Mouse (Mus musculus) hindbrain, postnatal 0 days (tissue): ENCODE results near the gene Cadps2. TPM values are rescaled to one million over a fixed set of nuclear protein-coding genes. Genes with fewer than 3 reads are reported as not detected.

ENCODE experiments used
- ATAC-seq: fragments of 200-750 bp; cut with Nextera tagmentation; 2 replicates; pipeline ENCODE4 v1.8.0; 2017; ENCODE audit warnings: mild to moderate bottlenecking, moderate TSS enrichment, moderate library complexity
- DNase-seq: peaks from one replicate; pipeline ENCODE4 v3.0.0-alpha.2; 2015; ENCODE audit warnings: low spot score
- H3K27ac ChIP-seq: fragments of 300-500 bp; sonication (generic); 2 replicates; pipeline ENCODE4 v1.5.1; 2014; ENCODE audit warnings: mild to moderate bottlenecking
- H3K27me3 ChIP-seq: fragments of 300-500 bp; sonication (generic); 2 replicates; pipeline ENCODE4 v1.6.1; 2014; ENCODE audit warnings: low read length, mixed read lengths; ENCODE audit not compliant: insufficient read depth
- H3K36me3 ChIP-seq: fragments of 300-500 bp; sonication (generic); 2 replicates; pipeline ENCODE4 v1.6.1; 2014; ENCODE audit warnings: low read length, mixed read lengths; ENCODE audit not compliant: insufficient read depth
- H3K4me1 ChIP-seq: fragments of 300-500 bp; sonication (generic); 2 replicates; pipeline ENCODE4 v1.6.1; 2014; ENCODE audit warnings: antibody characterized with exemption, low read length, mixed read lengths; ENCODE audit not compliant: insufficient read depth
- H3K4me2 ChIP-seq: fragments of 300-500 bp; sonication (generic); 2 replicates; pipeline ENCODE4 v1.6.1; 2014; ENCODE audit warnings: low read depth, mild to moderate bottlenecking, low read length, moderate library complexity, mixed read lengths
- H3K4me3 ChIP-seq: fragments of 300-500 bp; sonication (generic); 2 replicates; pipeline ENCODE4 v1.5.1; 2014; ENCODE audit warnings: low read length
- H3K9ac ChIP-seq: fragments of 300-500 bp; sonication (generic); replicated peaks from 2 replicates; pipeline ENCODE4 v1.6.1; 2014; ENCODE audit warnings: mild to moderate bottlenecking, low read length, moderate library complexity, mixed read lengths
- H3K9me3 ChIP-seq: fragments of 300-500 bp; sonication (generic); 2 replicates; pipeline ENCODE4 v1.6.1; 2016; ENCODE audit warnings: low read length, mixed read lengths
- CTCF ChIP-seq: IDR thresholded peaks from 2 replicates; pipeline ENCODE4 v1.5.1; 2016; ENCODE audit warnings: antibody characterized with exemption, control low read depth, low read depth
- WGBS: fragments of 180-500 bp; shearing (Covaris S2); extraction: QIAGEN DNeasy Blood & Tissue Kit; methylation state at CpG from one replicate; pipeline ENCODE4 v1.1.7; 2014; 5-methylcytosine and 5-hydroxymethylcytosine counted together
- polyA plus RNA-seq: library from polyadenylated mRNA; unstranded; fragments of >200 nt; fragmentation: Nextera tagmentation; extraction: Ambion mirVana; gene quantifications from 2 replicates; pipeline ENCODE4 v1.2.1, GENCODE M21; 2015
- total RNA-seq: library from RNA; depleted of rRNA; stranded (reverse); fragments of >200 nt; gene quantifications from 2 replicates; pipeline ENCODE4 v1.2.3, GENCODE M21; 2014

Cadps2 gene
- total and polyA plus RNA-seq, 2 experiments from 2014 or later: 15.9 to 57.5 TPM

DNA sequence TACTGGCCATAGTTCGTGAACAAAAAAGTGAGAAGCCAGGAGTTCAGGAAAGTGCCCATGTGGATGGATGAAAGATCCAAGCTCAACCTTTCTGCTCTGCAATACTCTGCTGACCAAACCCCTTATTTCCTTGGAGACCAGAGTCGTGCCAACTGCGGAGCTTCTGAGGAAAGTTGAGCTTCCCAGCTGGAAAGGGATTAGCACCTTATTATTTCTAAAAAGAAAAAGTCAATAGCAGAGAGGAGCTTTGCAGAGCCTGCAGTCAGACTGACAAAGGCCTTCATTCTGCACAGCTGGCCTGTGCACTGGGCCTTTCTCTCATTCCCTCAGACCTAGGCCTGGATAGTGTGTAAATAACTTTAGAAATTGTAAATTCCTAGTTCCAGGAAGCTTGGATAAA lies 106.5 kb downstream of the Cadps2 start:
- H3K27me3 ChIP-seq: no peaks in the 10 kb centered on the region
- no peak overlapping the region for H3K27ac ChIP-seq
- WGBS: 18% methylated on average over 3 of the region's 3 CpGs
- DNase-seq: no peak
- no peaks in the 10 kb centered on the region for H3K4me1 ChIP-seq
- H3K4me2 ChIP-seq: no peak overlapping the region
- no peak for TF ChIP-seq CTCF
- no peaks in the 10 kb centered on the region for H3K36me3 ChIP-seq
- no peak overlapping the region for H3K4me3 ChIP-seq
- H3K9me3 ChIP-seq: no peaks in the 10 kb centered on the region
- no peak overlapping the region for H3K9ac ChIP-seq
- no peak for ATAC-seq

DNA sequence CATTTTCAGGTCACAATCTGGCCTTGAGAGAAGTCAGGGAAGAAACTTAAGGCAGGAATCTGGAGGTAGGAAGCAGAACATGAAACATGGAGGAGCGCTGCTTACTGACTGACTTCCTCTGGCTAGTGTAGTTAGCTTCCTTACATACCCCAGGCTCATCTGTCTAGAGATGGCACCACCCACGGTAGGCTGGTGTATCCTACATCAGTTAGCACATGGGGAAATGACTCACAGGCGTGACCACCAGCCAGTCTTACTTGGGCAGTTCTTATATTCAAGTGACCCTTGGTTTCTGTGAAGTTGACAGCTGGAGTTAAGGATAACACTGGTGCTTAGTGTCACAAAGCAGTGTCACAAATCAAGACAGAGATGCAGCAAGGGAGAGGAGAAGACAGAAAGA lies 110.6 kb downstream of the Cadps2 start:
- no peak overlapping the region for H3K4me3 ChIP-seq
- H3K4me2 ChIP-seq: no peak overlapping the region
- no peak overlapping the region for H3K9ac ChIP-seq
- no peak for DNase-seq
- WGBS: 84% methylated on average over 3 of the region's 3 CpGs
- H3K4me1 ChIP-seq: no peaks in the 10 kb centered on the region
- no peak for TF ChIP-seq CTCF
- H3K36me3 ChIP-seq: no peaks in the 10 kb centered on the region
- H3K9me3 ChIP-seq: no peaks in the 10 kb centered on the region
- no peaks in the 10 kb centered on the region for H3K27me3 ChIP-seq
- no peak overlapping the region for H3K27ac ChIP-seq
- no peak for ATAC-seq

DNA sequence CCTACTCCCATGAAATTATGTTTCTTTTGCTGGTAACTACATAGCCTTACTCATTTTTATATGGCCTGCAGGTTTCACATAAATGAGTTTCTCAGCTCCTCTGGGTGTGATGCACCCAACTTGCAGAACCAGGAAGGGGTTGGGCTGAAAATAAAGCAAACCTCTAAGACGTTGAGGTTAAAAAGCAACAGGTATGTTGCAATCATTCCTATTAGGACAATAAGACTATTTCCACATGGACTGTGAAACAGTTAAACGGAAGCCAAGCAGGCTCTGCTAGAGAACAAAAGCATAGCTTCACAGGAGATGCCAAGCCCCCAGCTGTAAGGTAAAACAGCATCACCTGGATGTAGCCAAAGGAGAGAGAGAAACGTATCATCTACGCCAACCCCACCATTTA lies 115.5 kb downstream of the Cadps2 start:
- no peaks in the 10 kb centered on the region for H3K36me3 ChIP-seq
- no peaks in the 10 kb centered on the region for H3K4me1 ChIP-seq
- H3K4me2 ChIP-seq: no peak overlapping the region
- TF ChIP-seq CTCF: no peak
- ATAC-seq (no peak), DNase-seq (no peak)
- no peak overlapping the region for H3K9ac ChIP-seq
- WGBS: 88% methylated on average over 4 of the region's 4 CpGs
- no peaks in the 10 kb centered on the region for H3K27me3 ChIP-seq
- H3K27ac ChIP-seq: no peak overlapping the region
- no peaks in the 10 kb centered on the region for H3K9me3 ChIP-seq
- no peak overlapping the region for H3K4me3 ChIP-seq

DNA sequence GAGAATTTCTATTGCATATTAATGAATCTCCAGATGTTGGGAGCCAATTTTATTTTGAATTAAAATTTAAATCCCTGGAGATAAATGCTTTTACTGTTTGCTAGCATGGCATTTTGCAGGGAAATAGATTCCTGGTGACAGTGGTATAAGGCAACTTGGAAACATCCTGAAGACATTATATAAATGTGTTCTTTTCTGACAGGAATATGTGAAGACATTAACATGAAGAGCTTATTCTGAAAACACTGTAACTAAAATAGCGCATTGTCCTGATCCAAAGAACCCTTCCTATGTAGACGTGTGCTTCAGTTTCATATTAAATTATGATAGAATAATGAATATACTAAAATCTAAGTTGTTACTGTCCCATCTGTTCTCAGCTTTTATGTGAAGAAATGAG lies 118.8 kb downstream of the Cadps2 start:
- no peak for DNase-seq
- 91% methylated on average over 2 of the region's 2 CpGs for WGBS
- no peak overlapping the region for H3K4me2 ChIP-seq
- no peak overlapping the region for H3K27ac ChIP-seq
- H3K4me1 ChIP-seq: no peaks in the 10 kb centered on the region
- H3K27me3 ChIP-seq: no peaks in the 10 kb centered on the region
- H3K36me3 ChIP-seq: no peaks in the 10 kb centered on the region
- no peak for TF ChIP-seq CTCF
- H3K9ac ChIP-seq: no peak overlapping the region
- no peak overlapping the region for H3K4me3 ChIP-seq
- no peak for ATAC-seq
- H3K9me3 ChIP-seq: no peaks in the 10 kb centered on the region

DNA sequence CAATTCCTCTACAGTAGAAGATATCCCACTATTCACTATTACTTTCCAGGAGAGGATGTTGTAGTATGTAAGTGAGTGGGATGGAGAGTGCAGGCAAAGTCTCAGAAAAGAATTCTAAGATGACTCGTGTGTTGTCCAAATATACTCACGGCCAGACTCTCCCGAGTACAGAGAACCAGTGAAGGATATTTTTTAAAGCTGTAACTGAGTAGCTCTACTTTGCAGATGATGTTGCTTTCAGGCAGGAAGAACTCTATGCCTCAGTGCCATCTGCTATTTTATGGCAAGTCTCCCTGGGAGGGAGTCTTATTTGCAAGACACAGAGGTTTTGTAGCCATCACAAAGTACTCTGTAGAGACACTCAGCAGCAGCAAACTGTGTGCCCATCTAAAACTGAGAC lies 131.7 kb downstream of the Cadps2 start:
- H3K4me1 ChIP-seq: no peaks in the 10 kb centered on the region
- 73% methylated on average over 3 of the region's 3 CpGs for WGBS
- H3K9me3 ChIP-seq: no peaks in the 10 kb centered on the region
- H3K4me2 ChIP-seq: no peak overlapping the region
- TF ChIP-seq CTCF: no peak
- ATAC-seq (no peak), DNase-seq (no peak)
- no peak overlapping the region for H3K4me3 ChIP-seq
- no peaks in the 10 kb centered on the region for H3K36me3 ChIP-seq
- no peak overlapping the region for H3K27ac ChIP-seq
- H3K27me3 ChIP-seq: no peaks in the 10 kb centered on the region
- no peak overlapping the region for H3K9ac ChIP-seq

DNA sequence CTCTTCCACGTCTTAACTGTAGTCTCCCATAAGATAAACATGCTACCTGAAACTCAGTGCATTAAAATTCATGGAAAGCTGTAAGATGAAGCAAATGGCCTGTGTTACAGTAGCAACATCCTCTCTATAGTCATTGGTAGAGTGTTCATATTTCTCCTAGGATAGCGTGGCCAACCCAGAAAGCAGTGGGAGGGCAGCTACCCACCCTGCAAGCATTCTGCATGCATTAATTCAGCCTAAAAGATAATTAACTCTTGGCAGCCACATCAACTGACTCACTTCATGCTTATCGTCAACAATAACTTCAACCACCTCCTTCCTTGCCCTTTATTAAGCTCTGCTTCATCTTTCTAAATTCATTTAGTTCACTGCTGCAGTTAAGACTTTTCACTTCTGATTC lies 138.3 kb downstream of the Cadps2 start:
- 56% methylated on average over 3 of the region's 3 CpGs for WGBS
- Histone ChIP-seq H3K4me3 (no peak overlapping the region), H3K9me3 (no peaks in the 10 kb centered on the region), H3K4me2 (no peak overlapping the region), H3K27me3 (no peaks in the 10 kb centered on the region), H3K9ac (no peak overlapping the region), H3K27ac (no peak overlapping the region), H3K36me3 (no peaks in the 10 kb centered on the region), H3K4me1 (no peaks in the 10 kb centered on the region)
- no peak for ATAC-seq
- DNase-seq: no peak
- no peak for TF ChIP-seq CTCF

DNA sequence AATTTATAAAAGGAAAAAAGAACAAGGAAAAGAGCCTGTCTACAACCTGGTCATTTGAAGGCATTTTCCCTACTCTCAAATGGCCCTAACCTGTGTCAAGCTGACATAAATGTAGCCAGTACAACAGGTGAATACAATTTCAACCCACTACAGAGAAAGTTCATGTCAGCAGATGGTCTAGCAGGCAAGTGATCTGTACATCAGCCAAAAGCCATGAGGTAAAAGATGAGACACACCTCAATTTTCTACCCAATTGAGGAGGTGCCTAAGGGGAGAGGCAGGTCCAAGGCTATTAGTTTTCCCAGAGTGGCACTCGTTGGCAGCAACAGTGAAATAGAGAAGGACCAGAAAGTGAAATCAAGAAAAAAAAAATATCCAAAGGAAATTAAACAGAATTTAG lies 161.0 kb downstream of the Cadps2 start:
- Histone ChIP-seq H3K27me3 (no peaks in the 10 kb centered on the region), H3K9me3 (no peaks in the 10 kb centered on the region), H3K4me3 (no peak overlapping the region), H3K9ac (no peak overlapping the region), H3K36me3 (no peaks in the 10 kb centered on the region), H3K4me2 (no peak overlapping the region), H3K4me1 (no peaks in the 10 kb centered on the region), H3K27ac (no peak overlapping the region)
- no peak for DNase-seq
- 81% methylated on average over 1 of the region's 1 CpGs for WGBS
- ATAC-seq: no peak
- no peak for TF ChIP-seq CTCF
